Mouse (Mus musculus) olfactory bulb, adult 2 months (tissue): Measurements from ENCODE around the gene Acox3.

Experiments
- CTCF ChIP-seq: fragments of 200-500 bp; IDR thresholded peaks from 2 replicates; pipeline ENCODE4 v1.5.1; 2012; ENCODE audit warnings: low read depth, mild to moderate bottlenecking, low read length, moderate library complexity; ENCODE audit not compliant: insufficient read depth
- POLR2A ChIP-seq: fragments of 200-500 bp; IDR thresholded peaks from 2 replicates; pipeline ENCODE4 v1.6.1; 2012; ENCODE audit warnings: mild to moderate bottlenecking, low read depth, low read length, moderate library complexity; ENCODE audit not compliant: insufficient read depth

DNA sequence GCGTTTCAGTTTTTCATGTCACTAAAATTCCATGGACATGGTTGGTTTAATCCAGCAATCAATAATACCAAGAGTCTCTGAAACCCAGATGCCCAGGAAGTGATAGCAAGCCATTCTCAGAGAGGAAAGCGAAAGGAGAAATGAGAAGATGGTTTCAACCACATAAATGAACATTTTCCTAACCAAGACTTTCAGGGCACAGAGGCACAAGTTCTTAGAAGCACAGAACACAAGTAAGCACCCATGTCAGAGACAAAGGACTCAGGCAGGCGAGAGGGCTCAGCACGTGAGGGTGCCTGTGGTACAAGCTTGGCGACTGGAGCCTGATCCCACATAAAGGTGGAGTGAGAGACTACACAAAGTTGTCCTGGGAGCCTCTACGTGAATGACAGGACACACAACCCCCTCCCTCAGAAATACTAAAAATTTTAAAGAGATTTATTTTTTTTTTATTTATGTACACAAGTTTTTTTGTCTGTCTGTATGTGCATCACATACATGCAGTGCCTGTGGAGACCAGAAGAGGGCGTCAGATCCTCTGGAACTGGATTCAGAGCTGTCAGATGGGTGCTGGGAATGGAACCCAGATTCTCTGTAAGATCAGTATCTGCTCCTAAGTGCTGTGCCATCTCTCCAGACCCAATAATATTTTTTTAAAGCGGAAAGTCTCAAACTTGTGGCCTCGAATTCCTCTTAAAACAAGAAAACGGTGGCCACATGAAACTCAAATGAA is 73.1 kb downstream of the Acox3 start:
- TF ChIP-seq CTCF (no peak), POLR2A (no peak)
